Mouse (Mus musculus) liver, postnatal 0 days (tissue): ENCODE data around the gene Gm29609. TPM values are rescaled to one million over a fixed set of nuclear protein-coding genes. Genes with fewer than 3 reads are reported as not detected.

Experiments used
- ATAC-seq: fragments of 200-750 bp; cut with Nextera tagmentation; 2 replicates; pipeline ENCODE4 v1.8.0; 2017; ENCODE audit warnings: mild to moderate bottlenecking, moderate library complexity
- DNase-seq: peaks from one replicate; pipeline ENCODE4 v3.0.0-alpha.2; 2016
- H3K27ac ChIP-seq: fragments of 300-500 bp; sonication (generic); 2 replicates; pipeline ENCODE4 v1.5.1; 2014; ENCODE audit warnings: antibody characterized with exemption, moderate library complexity, mild to moderate bottlenecking, low read depth
- H3K27me3 ChIP-seq: fragments of 300-500 bp; sonication (generic); 2 replicates; pipeline ENCODE4 v1.6.1; 2014; ENCODE audit warnings: low read length, control low read depth, mixed read lengths; ENCODE audit not compliant: insufficient read depth
- H3K36me3 ChIP-seq: fragments of 300-500 bp; sonication (generic); replicated peaks from 2 replicates; pipeline ENCODE4 v1.6.1; 2014; ENCODE audit warnings: mild to moderate bottlenecking, control low read depth, low read length, moderate library complexity, mixed read lengths; ENCODE audit not compliant: insufficient read depth
- H3K4me1 ChIP-seq: fragments of 300-500 bp; sonication (generic); 2 replicates; pipeline ENCODE4 v1.6.1; 2014; ENCODE audit warnings: antibody characterized with exemption, mild to moderate bottlenecking, control low read depth; ENCODE audit not compliant: insufficient read depth
- H3K4me2 ChIP-seq: fragments of 300-500 bp; sonication (generic); 2 replicates; pipeline ENCODE4 v1.6.1; 2014; ENCODE audit warnings: low read depth, mild to moderate bottlenecking, low read length, moderate library complexity, mixed read lengths
- H3K4me3 ChIP-seq: fragments of 300-500 bp; sonication (generic); 2 replicates; pipeline ENCODE4 v1.5.1; 2014; ENCODE audit warnings: low read depth, low read length
- H3K9ac ChIP-seq: fragments of 300-500 bp; sonication (generic); replicated peaks from 2 replicates; pipeline ENCODE4 v1.6.1; 2014; ENCODE audit warnings: mild to moderate bottlenecking, moderate library complexity
- H3K9me3 ChIP-seq: fragments of 300-500 bp; sonication (generic); 2 replicates; pipeline ENCODE4 v1.6.1; 2016; ENCODE audit warnings: mild to moderate bottlenecking, control low read depth, low read length, mixed read lengths
- CTCF ChIP-seq: sonication (generic); IDR thresholded peaks from 2 replicates; pipeline ENCODE4 v1.5.1; 2016; ENCODE audit warnings: antibody characterized with exemption, low read depth
- EP300 ChIP-seq: IDR thresholded peaks from 2 replicates; pipeline ENCODE4 v1.6.1; 2016; ENCODE audit warnings: antibody characterized with exemption, low read depth, mild to moderate bottlenecking
- WGBS: fragments of 180-500 bp; shearing (Covaris S2); extraction: QIAGEN DNeasy Blood & Tissue Kit; methylation state at CpG from one replicate; pipeline ENCODE4 v1.1.7; 2014; ENCODE audit not compliant: insufficient replicate concordance; 5-methylcytosine and 5-hydroxymethylcytosine counted together
- polyA plus RNA-seq: library from polyadenylated mRNA; unstranded; fragments of >200 nt; fragmentation: Nextera tagmentation; extraction: Ambion mirVana; gene quantifications from 2 replicates; pipeline ENCODE4 v1.2.1, GENCODE M21; 2015

The Gm29609 gene
- polyA plus RNA-seq, 1 experiment from 2014 or later, result 0.59 TPM

DNA sequence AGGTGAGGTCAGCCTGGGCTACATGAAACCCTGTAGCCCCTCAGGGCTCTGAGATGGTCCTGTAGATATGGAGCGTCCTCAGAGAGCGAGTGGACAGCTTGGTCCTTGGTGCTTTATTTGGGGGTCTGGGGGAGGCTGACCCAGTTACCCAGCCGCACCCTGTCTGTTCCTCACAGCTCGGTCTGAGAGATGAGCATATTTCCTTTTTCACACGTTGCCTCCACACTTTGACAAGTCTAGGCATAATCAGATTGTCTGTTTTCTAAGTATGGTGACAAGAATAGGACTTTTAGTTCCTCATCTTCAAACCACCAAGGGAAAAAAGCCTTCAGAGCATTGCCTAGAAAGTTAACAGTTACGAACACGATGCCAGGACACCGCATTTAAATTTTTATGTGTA is 58.6 kb downstream of the Gm29609 start:
- no peak overlapping the region for H3K27ac ChIP-seq
- no peak overlapping the region for H3K9ac ChIP-seq
- H3K9me3 ChIP-seq, result no peaks in the 10 kb centered on the region
- no peaks in the 10 kb centered on the region for H3K36me3 ChIP-seq
- H3K4me1 ChIP-seq, result no peaks in the 10 kb centered on the region
- no peak overlapping the region for H3K4me3 ChIP-seq
- WGBS, result 48% methylated on average over 8 of the region's 8 CpGs
- no peak for TF ChIP-seq EP300
- no peak for TF ChIP-seq CTCF
- no peak for ATAC-seq
- H3K27me3 ChIP-seq, result 0 out of 2 replicates have a peak, but pooled peaks cover 4% of the 10 kb centered on the region
- no peak for DNase-seq
- no peak overlapping the region for H3K4me2 ChIP-seq

DNA sequence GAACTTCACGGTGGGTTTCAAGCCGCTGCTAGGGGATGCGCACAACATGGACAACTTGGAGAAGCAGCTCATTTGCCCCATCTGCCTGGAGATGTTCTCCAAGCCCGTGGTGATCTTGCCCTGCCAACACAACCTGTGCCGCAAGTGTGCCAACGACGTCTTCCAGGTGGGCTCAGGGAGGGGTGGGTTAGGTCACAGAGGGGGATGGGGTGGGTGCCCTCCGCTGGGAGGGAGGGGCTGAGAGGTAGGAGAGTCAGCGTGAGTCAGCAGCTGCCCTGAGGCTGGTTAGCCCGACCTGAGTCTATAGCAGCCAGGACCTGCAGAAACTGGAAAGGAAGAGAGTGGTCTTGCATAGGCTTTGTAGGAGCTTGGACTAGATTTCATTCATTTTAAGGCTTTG is 62.8 kb downstream of the Gm29609 start:
- no peak overlapping the region for H3K4me2 ChIP-seq
- H3K4me1 ChIP-seq, result no peaks in the 10 kb centered on the region
- H3K4me3 ChIP-seq, result no peak overlapping the region
- WGBS, result 25% methylated on average over 10 of the region's 10 CpGs
- H3K9ac ChIP-seq, result no peak overlapping the region
- 0 out of 2 replicates have a peak, but pooled peaks cover 4% of the 10 kb centered on the region for H3K27me3 ChIP-seq
- ATAC-seq, result no peak
- no peaks in the 10 kb centered on the region for H3K36me3 ChIP-seq
- no peak for TF ChIP-seq EP300
- no peak for TF ChIP-seq CTCF
- H3K27ac ChIP-seq, result no peak overlapping the region
- no peak for DNase-seq
- H3K9me3 ChIP-seq, result no peaks in the 10 kb centered on the region

- Histone ChIP-seq H3K9me3 (no peaks in the 10 kb centered on the region), H3K4me3 (no peak within 1 kb of the TSS), H3K27me3 (0 out of 2 replicates have a peak, but pooled peaks cover 4% of the 10 kb centered on the region), H3K4me1 (no peaks in the 10 kb centered on the region), H3K9ac (no peak within 1 kb of the TSS), H3K27ac (no peak within 1 kb of the TSS), H3K4me2 (no peak within 1 kb of the TSS), H3K36me3 (no peaks in the 10 kb centered on the region)
- TF ChIP-seq EP300, result no peak
- no peak for TF ChIP-seq CTCF
- ATAC-seq, result no peak
- no peak for DNase-seq
- 26% methylated on average over 3 of the region's 3 CpGs for WGBS
Measured at GRCm38 (mm10) chr5:31116354-31116753, 63.4 kb downstream of the Gm29609 start, which contains the start of gene Trim54. Gene Trim54 (plus strand): TSS chr5:31116712.

- Histone ChIP-seq H3K9ac (no peak overlapping the region), H3K4me2 (no peak overlapping the region), H3K4me3 (no peak overlapping the region), H3K36me3 (no peaks in the 10 kb centered on the region), H3K4me1 (no peaks in the 10 kb centered on the region), H3K27me3 (no peaks in the 10 kb centered on the region), H3K9me3 (no peaks in the 10 kb centered on the region), H3K27ac (no peak overlapping the region)
- DNase-seq (no peak), ATAC-seq (no peak)
- 14% methylated on average over 7 of the region's 7 CpGs for WGBS
- TF ChIP-seq EP300, result no peak
- peak; percentile 61 for TF ChIP-seq CTCF
Measured at GRCm38 (mm10) chr5:31110781-31111180, 68.9 kb downstream of the Gm29609 start.

- Histone ChIP-seq H3K9me3 (no peaks in the 10 kb centered on the region), H3K4me2 (no peak within 1 kb of the TSS), H3K4me1 (no peaks in the 10 kb centered on the region), H3K27me3 (no peaks in the 10 kb centered on the region), H3K36me3 (no peaks in the 10 kb centered on the region), H3K4me3 (no peak within 1 kb of the TSS), H3K27ac (no peak within 1 kb of the TSS), H3K9ac (no peak within 1 kb of the TSS)
- 86% methylated on average over 18 of the region's 18 CpGs for WGBS
- no peak for TF ChIP-seq EP300
- no peak for TF ChIP-seq CTCF
- ATAC-seq (no peak), DNase-seq (no peak)
Measured at GRCm38 (mm10) chr5:31108000-31108490, 71.7 kb downstream of the Gm29609 start, which contains the start of gene Slc30a3. Gene Slc30a3 (minus strand): TSS chr5:31108237.

DNA sequence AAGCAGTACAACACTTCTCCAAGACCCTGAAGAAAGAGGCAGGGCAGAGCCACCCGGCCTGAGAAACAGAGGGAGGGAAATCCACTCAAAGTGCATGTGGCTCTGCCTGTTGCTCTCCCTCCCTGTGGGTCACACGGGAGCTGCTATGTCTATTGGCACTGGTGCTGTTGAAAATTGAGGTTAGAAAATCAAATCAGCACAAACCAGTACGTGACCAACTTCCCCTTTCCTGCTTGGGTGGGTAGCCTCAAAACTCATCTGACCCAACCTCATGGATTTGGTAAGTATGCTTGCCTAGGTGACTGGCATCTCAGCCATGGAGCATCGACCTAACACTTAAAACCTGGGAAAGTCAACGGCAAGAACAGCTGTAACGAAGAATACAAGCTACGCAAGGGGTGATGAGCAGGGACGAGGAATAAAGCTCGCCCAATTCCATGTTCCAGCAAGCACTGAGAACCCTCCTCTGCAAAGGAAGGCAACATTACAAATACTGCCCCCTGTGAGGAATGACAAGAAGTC is 73.8 kb downstream of the Gm29609 start, which contains the start of gene Dnajc5g:
TSS of gene Dnajc5g (plus strand) at position 472 of the 522 bp plus-strand sequence.
- H3K4me2 ChIP-seq, result no peak within 1 kb of the TSS
- no peak within 1 kb of the TSS for H3K4me3 ChIP-seq
- no peaks in the 10 kb centered on the region for H3K36me3 ChIP-seq
- 64% methylated on average over 9 of the region's 9 CpGs for WGBS
- ATAC-seq (no peak), DNase-seq (no peak)
- H3K27ac ChIP-seq, result no peak within 1 kb of the TSS
- H3K9me3 ChIP-seq, result no peaks in the 10 kb centered on the region
- no peak for TF ChIP-seq CTCF
- TF ChIP-seq EP300, result no peak
- no peaks in the 10 kb centered on the region for H3K27me3 ChIP-seq
- H3K9ac ChIP-seq, result no peak within 1 kb of the TSS
- no peaks in the 10 kb centered on the region for H3K4me1 ChIP-seq
